Mouse (Mus musculus) lung, embryonic 14.5 days (tissue): ENCODE data around the gene Slc25a35. TPM values are rescaled to one million over a fixed set of nuclear protein-coding genes. Genes with fewer than 3 reads are reported as not detected.

ENCODE experiments used
- ATAC-seq: fragments of 200-750 bp; cut with Nextera tagmentation; 2 replicates; pipeline ENCODE4 v1.8.0; 2017; ENCODE audit warnings: mild to moderate bottlenecking, moderate TSS enrichment, moderate library complexity; ENCODE audit not compliant: insufficient read depth
- DNase-seq: peaks from one replicate; pipeline ENCODE4 v3.0.0-alpha.2; 2015
- H3K27ac ChIP-seq: fragments of 300-500 bp; sonication (generic); 2 replicates; pipeline ENCODE4 v1.5.1; 2014; ENCODE audit warnings: low read depth, mild to moderate bottlenecking, moderate library complexity
- H3K27me3 ChIP-seq: fragments of 300-500 bp; sonication (generic); 2 replicates; pipeline ENCODE4 v1.6.1; 2014; ENCODE audit warnings: low read length, control low read depth; ENCODE audit not compliant: insufficient read depth
- H3K36me3 ChIP-seq: fragments of 300-500 bp; sonication (generic); 2 replicates; pipeline ENCODE4 v1.6.1; 2014; ENCODE audit warnings: control low read depth; ENCODE audit not compliant: insufficient read depth
- H3K4me1 ChIP-seq: fragments of 300-500 bp; sonication (generic); 2 replicates; pipeline ENCODE4 v1.6.1; 2014; ENCODE audit warnings: antibody characterized with exemption, control low read depth; ENCODE audit not compliant: insufficient read depth
- H3K4me2 ChIP-seq: fragments of 300-500 bp; sonication (generic); 2 replicates; pipeline ENCODE4 v1.6.1; 2014; ENCODE audit warnings: mild to moderate bottlenecking
- H3K4me3 ChIP-seq: fragments of 300-500 bp; sonication (generic); 2 replicates; pipeline ENCODE4 v1.5.1; 2014; ENCODE audit warnings: low read depth, low read length
- H3K9ac ChIP-seq: fragments of 300-500 bp; sonication (generic); 2 replicates; pipeline ENCODE4 v1.6.1; 2014
- H3K9me3 ChIP-seq: fragments of 300-500 bp; sonication (generic); 2 replicates; pipeline ENCODE4 v1.6.1; 2016; ENCODE audit warnings: low read depth, low read length, control low read depth
- CTCF ChIP-seq: IDR thresholded peaks from 2 replicates; pipeline ENCODE4 v1.5.1; 2016; ENCODE audit warnings: antibody characterized with exemption, low read depth
- WGBS: fragments of 180-500 bp; shearing (Covaris S2); extraction: QIAGEN DNeasy Blood & Tissue Kit; methylation state at CpG from one replicate; pipeline ENCODE4 v1.1.7; 2014; 5-methylcytosine and 5-hydroxymethylcytosine counted together
- polyA plus RNA-seq: library from polyadenylated mRNA; unstranded; fragments of >200 nt; fragmentation: Nextera tagmentation; extraction: Ambion mirVana; gene quantifications from 2 replicates; pipeline ENCODE4 v1.2.1, GENCODE M21; 2014

Slc25a35 gene
- polyA plus RNA-seq, 1 experiment from 2014 or later: 3.9 TPM

- Histone ChIP-seq H3K4me1 (no peaks in the 10 kb centered on the region), H3K9me3 (no peaks in the 10 kb centered on the region), H3K4me2 (peak overlapping the region; percentile 58), H3K27ac (no peak overlapping the region), H3K9ac (peak overlapping the region; percentile 49), H3K36me3 (no peaks in the 10 kb centered on the region), H3K27me3 (no peaks in the 10 kb centered on the region), H3K4me3 (peak overlapping the region; percentile 38)
- WGBS: 3% methylated on average over 16 of the region's 16 CpGs
- DNase-seq (peak; percentile 95), ATAC-seq (peak; percentile 99)
- TF ChIP-seq CTCF: no peak
Observed at GRCm38 (mm10) chr11:68939451-68940304, 28.3 kb upstream of the Slc25a35 start.

- no peak overlapping the region for H3K27ac ChIP-seq
- DNase-seq (no peak), ATAC-seq (no peak)
- H3K4me2 ChIP-seq: peak overlapping the region; percentile 58
- H3K36me3 ChIP-seq: no peaks in the 10 kb centered on the region
- H3K4me3 ChIP-seq: peak overlapping the region; percentile 38
- WGBS: 44% methylated on average over 4 of the region's 4 CpGs
- peak overlapping the region; percentile 49 for H3K9ac ChIP-seq
- no peak for TF ChIP-seq CTCF
- no peaks in the 10 kb centered on the region for H3K27me3 ChIP-seq
- H3K9me3 ChIP-seq: no peaks in the 10 kb centered on the region
- H3K4me1 ChIP-seq: no peaks in the 10 kb centered on the region
Observed at GRCm38 (mm10) chr11:68940516-68940915, 27.4 kb upstream of the Slc25a35 start.

GRCm38 (mm10) chr11:68942731-68943130 lies 25.2 kb upstream of the Slc25a35 start:
- H3K27me3 ChIP-seq: peaks cover 8% of the 10 kb centered on the region; the same call in 1 of the 2 replicates
- no peaks in the 10 kb centered on the region for H3K4me1 ChIP-seq
- no peak overlapping the region for H3K4me2 ChIP-seq
- 79% methylated on average over 8 of the region's 8 CpGs for WGBS
- no peak overlapping the region for H3K9ac ChIP-seq
- no peak for DNase-seq
- no peak overlapping the region for H3K27ac ChIP-seq
- H3K4me3 ChIP-seq: no peak overlapping the region
- H3K36me3 ChIP-seq: no peaks in the 10 kb centered on the region
- no peak for TF ChIP-seq CTCF
- no peaks in the 10 kb centered on the region for H3K9me3 ChIP-seq
- no peak for ATAC-seq

- WGBS: 75% methylated on average over 2 of the region's 2 CpGs
Observed at GRCm38 (mm10) chr11:68945245-68945644, 22.7 kb upstream of the Slc25a35 start.

GRCm38 (mm10) chr11:68946001-68946400 lies 21.9 kb upstream of the Slc25a35 start:
- ATAC-seq (no peak), DNase-seq (no peak)
- no peaks in the 10 kb centered on the region for H3K36me3 ChIP-seq
- peaks cover 8% of the 10 kb centered on the region; the same call in 1 of the 2 replicates for H3K27me3 ChIP-seq
- no peak overlapping the region for H3K4me2 ChIP-seq
- no peaks in the 10 kb centered on the region for H3K4me1 ChIP-seq
- TF ChIP-seq CTCF: no peak
- WGBS: 86% methylated on average over 4 of the region's 4 CpGs
- no peaks in the 10 kb centered on the region for H3K9me3 ChIP-seq
- no peak overlapping the region for H3K4me3 ChIP-seq
- H3K27ac ChIP-seq: no peak overlapping the region
- no peak overlapping the region for H3K9ac ChIP-seq

More at GRCm38 (mm10) chr11:68945245-68945644, 22.7 kb upstream of the Slc25a35 start:
- no peaks in the 10 kb centered on the region for H3K9me3 ChIP-seq
- TF ChIP-seq CTCF: no peak
- no peak overlapping the region for H3K9ac ChIP-seq
- no peak overlapping the region for H3K4me2 ChIP-seq
- no peaks in the 10 kb centered on the region for H3K4me1 ChIP-seq
- peaks cover 8% of the 10 kb centered on the region; the same call in 1 of the 2 replicates for H3K27me3 ChIP-seq
- H3K4me3 ChIP-seq: no peak overlapping the region
- no peaks in the 10 kb centered on the region for H3K36me3 ChIP-seq
- no peak overlapping the region for H3K27ac ChIP-seq
- ATAC-seq (no peak), DNase-seq (no peak)

- Histone ChIP-seq H3K4me1 (no peaks in the 10 kb centered on the region), H3K9me3 (no peaks in the 10 kb centered on the region), H3K9ac (no peak overlapping the region), H3K4me3 (no peak overlapping the region), H3K4me2 (peak overlapping the region; percentile 25; the same call in 1 of the 2 replicates), H3K27me3 (peaks cover 8% of the 10 kb centered on the region; the same call in 1 of the 2 replicates), H3K36me3 (no peaks in the 10 kb centered on the region), H3K27ac (no peak overlapping the region)
- TF ChIP-seq CTCF: no peak
- 10% methylated on average over 14 of the region's 16 CpGs for WGBS
- no peak for DNase-seq
- no peak for ATAC-seq
Observed at GRCm38 (mm10) chr11:68946806-68947440, 21.0 kb upstream of the Slc25a35 start.

GRCm38 (mm10) chr11:68947542-68947993 lies 20.4 kb upstream of the Slc25a35 start:
- WGBS: 2% methylated on average over 12 of the region's 12 CpGs
- Histone ChIP-seq H3K9ac (no peak overlapping the region), H3K9me3 (no peaks in the 10 kb centered on the region), H3K36me3 (no peaks in the 10 kb centered on the region), H3K27ac (no peak overlapping the region), H3K4me3 (no peak overlapping the region), H3K4me2 (no peak overlapping the region; the same call in 1 of the 2 replicates), H3K4me1 (no peaks in the 10 kb centered on the region), H3K27me3 (peaks cover 8% of the 10 kb centered on the region; the same call in 1 of the 2 replicates)
- ATAC-seq (no peak), DNase-seq (no peak)
- no peak for TF ChIP-seq CTCF
